Mouse (Mus musculus) megakaryocyte, adult 5-6 weeks (primary cell): ENCODE data around the gene Pnpla2. TPM values are rescaled to one million over a fixed set of nuclear protein-coding genes. Genes with fewer than 3 reads are reported as not detected.

Experiments
- total RNA-seq, 2 experiments: library from RNA; stranded (forward) in 1 of 2; stranded (reverse) in 1 of 2; fragments of 153-499, 151-499 nt in 1 of 2; fragments of 221-1000, 200-1000 nt in 1 of 2; gene quantifications; 2 replicates each; pipeline versions ENCODE4 v1.2.3 to v1.2.4; 2015 to 2017

Pnpla2 gene
- total RNA-seq, 2 experiments from 2014 or later, result 9.1 to 31.2 TPM

Other genes with a start within 250 kb of the Pnpla2 start
- 0.36 TPM in 1 of 2 replicates, not detected in the other for gene Lmntd2, start 241.1 kb upstream of the Pnpla2 start, total RNA-seq (2015)
- gene Lmntd2, start 241.1 kb upstream of the Pnpla2 start, total RNA-seq (2017), result 0.04 TPM in 1 of 2 replicates, not detected in the other
- 3.9 and 4.1 TPM in 2 replicates for gene Rassf7, start 239.3 kb upstream of the Pnpla2 start, total RNA-seq (2015)
- gene Rassf7, start 239.3 kb upstream of the Pnpla2 start, total RNA-seq (2017), result 2.2 and 4.1 TPM in 2 replicates
- gene Phrf1, start 226.4 kb upstream of the Pnpla2 start, total RNA-seq (2015), result 42.8 and 48.9 TPM in 2 replicates
- gene Phrf1, start 226.4 kb upstream of the Pnpla2 start, total RNA-seq (2017), result 48.7 and 63.5 TPM in 2 replicates
- 42.6 and 50.5 TPM in 2 replicates for gene Irf7, start 188.7 kb upstream of the Pnpla2 start, total RNA-seq (2015)
- 60.6 and 65.6 TPM in 2 replicates for gene Irf7, start 188.7 kb upstream of the Pnpla2 start, total RNA-seq (2017)
- not detected in 2 replicates for gene Cdhr5, start 178.4 kb upstream of the Pnpla2 start, total RNA-seq (2015)
- gene Cdhr5, start 178.4 kb upstream of the Pnpla2 start, total RNA-seq (2017), result not detected in 2 replicates
- not detected in 2 replicates for gene Sct, start 176.1 kb upstream of the Pnpla2 start, total RNA-seq (2015)
- not detected in 2 replicates for gene Sct, start 176.1 kb upstream of the Pnpla2 start, total RNA-seq (2017)
- not detected in 2 replicates for gene Drd4, start 163.2 kb upstream of the Pnpla2 start, total RNA-seq (2015)
- not detected in 2 replicates for gene Drd4, start 163.2 kb upstream of the Pnpla2 start, total RNA-seq (2017)
- gene Deaf1, start 127.5 kb upstream of the Pnpla2 start, total RNA-seq (2015), result 36.1 and 36.5 TPM in 2 replicates
- gene Deaf1, start 127.5 kb upstream of the Pnpla2 start, total RNA-seq (2017), result 11.4 and 14.6 TPM in 2 replicates
- gene Tmem80, start 127.5 kb upstream of the Pnpla2 start, total RNA-seq (2015), result 11.8 and 12.0 TPM in 2 replicates
- gene Tmem80, start 127.5 kb upstream of the Pnpla2 start, total RNA-seq (2017), result 6.0 and 8.7 TPM in 2 replicates
- gene Eps8l2, start 116.3 kb upstream of the Pnpla2 start, total RNA-seq (2015), result not detected in 2 replicates
- gene Eps8l2, start 116.3 kb upstream of the Pnpla2 start, total RNA-seq (2017), result not detected in 2 replicates
- 197 and 213 TPM in 2 replicates for gene Taldo1, start 63.0 kb upstream of the Pnpla2 start, total RNA-seq (2015)
- gene Taldo1, start 63.0 kb upstream of the Pnpla2 start, total RNA-seq (2017), result 795 and 884 TPM in 2 replicates
- gene Gatd1, start 41.1 kb upstream of the Pnpla2 start, total RNA-seq (2015), result 22.8 and 26.4 TPM in 2 replicates
- 12.9 and 13.1 TPM in 2 replicates for gene Gatd1, start 41.1 kb upstream of the Pnpla2 start, total RNA-seq (2017)
- gene Cend1, start 25.7 kb upstream of the Pnpla2 start, total RNA-seq (2015), result 0.18 TPM in 1 of 2 replicates, not detected in the other
- not detected in 2 replicates for gene Cend1, start 25.7 kb upstream of the Pnpla2 start, total RNA-seq (2017)
- gene Slc25a22, start 17.3 kb upstream of the Pnpla2 start, total RNA-seq (2015), result 14.6 and 15.0 TPM in 2 replicates
- gene Slc25a22, start 17.3 kb upstream of the Pnpla2 start, total RNA-seq (2017), result 3.2 and 6.4 TPM in 2 replicates
- gene Pidd1, start 11.2 kb upstream of the Pnpla2 start, total RNA-seq (2015), result 7.1 and 8.1 TPM in 2 replicates
- 6.1 and 10.5 TPM in 2 replicates for gene Pidd1, start 11.2 kb upstream of the Pnpla2 start, total RNA-seq (2017)
- gene Rplp2, start 7.8 kb upstream of the Pnpla2 start, total RNA-seq (2015), result 1,660 and 1,825 TPM in 2 replicates
- 1,271 and 1,459 TPM in 2 replicates for gene Rplp2, start 7.8 kb upstream of the Pnpla2 start, total RNA-seq (2017)
- gene Cracr2b, start 5.9 kb downstream of the Pnpla2 start, total RNA-seq (2015), result 1.6 and 1.8 TPM in 2 replicates
- 1.5 and 2.0 TPM in 2 replicates for gene Cracr2b, start 5.9 kb downstream of the Pnpla2 start, total RNA-seq (2017)
- gene Cd151, start 12.2 kb downstream of the Pnpla2 start, total RNA-seq (2015), result 13.3 and 16.8 TPM in 2 replicates
- 21.6 and 26.4 TPM in 2 replicates for gene Cd151, start 12.2 kb downstream of the Pnpla2 start, total RNA-seq (2017)
- 16.6 and 24.0 TPM in 2 replicates for gene Polr2l, start 19.9 kb downstream of the Pnpla2 start, total RNA-seq (2015)
- 17.9 and 27.6 TPM in 2 replicates for gene Polr2l, start 19.9 kb downstream of the Pnpla2 start, total RNA-seq (2017)
- gene Tspan4, start 20.0 kb downstream of the Pnpla2 start, total RNA-seq (2015), result 1.4 and 1.5 TPM in 2 replicates
- gene Tspan4, start 20.0 kb downstream of the Pnpla2 start, total RNA-seq (2017), result 1.9 and 3.3 TPM in 2 replicates
- 8.0 and 8.4 TPM in 2 replicates for gene Chid1, start 84.7 kb downstream of the Pnpla2 start, total RNA-seq (2015)
- gene Chid1, start 84.7 kb downstream of the Pnpla2 start, total RNA-seq (2017), result 28.3 and 43.5 TPM in 2 replicates
- gene Ap2a2, start 107.0 kb downstream of the Pnpla2 start, total RNA-seq (2015), result 42.0 and 48.3 TPM in 2 replicates
- 61.8 and 75.5 TPM in 2 replicates for gene Ap2a2, start 107.0 kb downstream of the Pnpla2 start, total RNA-seq (2017)
- 0.16 and 0.39 TPM in 2 replicates for gene Muc6, start 200.1 kb downstream of the Pnpla2 start, total RNA-seq (2015)
- gene Muc6, start 200.1 kb downstream of the Pnpla2 start, total RNA-seq (2017), result 0.11 TPM in 1 of 2 replicates, not detected in the other
- gene Muc2, start 235.1 kb downstream of the Pnpla2 start, total RNA-seq (2015), result not detected in 2 replicates
- gene Muc2, start 235.1 kb downstream of the Pnpla2 start, total RNA-seq (2017), result not detected in 2 replicates